Mouse (Mus musculus): Measurements from ENCODE around the gene Cnn2. TPM values are rescaled to one million over a fixed set of nuclear protein-coding genes. Genes with fewer than 3 reads are reported as not detected.

Cnn2 gene
- total RNA-seq, 2 experiments from 2014 or later = 40.9 to 48.7 TPM

- no peak for DNase-seq (ENCODE audit: low spot score in 2 of 2)
These were observed 446 bp upstream of the Cnn2 start for GRCm38 (mm10) chr10:79987771-79988505.

- no peak for DNase-seq (ENCODE audit: low spot score in 2 of 2)
These were observed 945 bp downstream of the Cnn2 start for GRCm38 (mm10) chr10:79989272-79989786.

- DNase-seq (ENCODE audit: low spot score in 2 of 2) = no peak
These were observed 1.5 kb downstream of the Cnn2 start for GRCm38 (mm10) chr10:79989870-79990269.

- no peak for DNase-seq (ENCODE audit: low spot score in 2 of 2)
These were observed 2.7 kb downstream of the Cnn2 start for GRCm38 (mm10) chr10:79991099-79991498.

GRCm38 (mm10) chr10:79991548-79991947 is 3.2 kb downstream of the Cnn2 start:
- DNase-seq (ENCODE audit: low spot score in 2 of 2) = no peak

GRCm38 (mm10) chr10:79994397-79995115 is 6.2 kb downstream of the Cnn2 start:
- no peak for DNase-seq (ENCODE audit: low spot score in 2 of 2)

GRCm38 (mm10) chr10:79995636-79996035 is 7.3 kb downstream of the Cnn2 start:
- no peak for DNase-seq (ENCODE audit: low spot score in 2 of 2)

GRCm38 (mm10) chr10:79996272-79997033 is 8.1 kb downstream of the Cnn2 start, which contains the start of gene Abca7:
TSS of gene Abca7 (plus strand) at chr10:79996494.
- DNase-seq (ENCODE audit: low spot score in 2 of 2) = peak; percentile 91 to 95

GRCm38 (mm10) chr10:79997034-79997760 is 8.8 kb downstream of the Cnn2 start:
- DNase-seq (ENCODE audit: low spot score in 2 of 2) = peak in 1 of 2 experiments; percentile 49

- DNase-seq (ENCODE audit: low spot score in 2 of 2) = no peak
These were observed 9.4 kb downstream of the Cnn2 start for GRCm38 (mm10) chr10:79997819-79998218.

GRCm38 (mm10) chr10:80001945-80002344 is 13.6 kb downstream of the Cnn2 start:
- no peak for DNase-seq (ENCODE audit: low spot score in 2 of 2)

GRCm38 (mm10) chr10:80002829-80003228 is 14.4 kb downstream of the Cnn2 start:
- no peak for DNase-seq (ENCODE audit: low spot score in 2 of 2)

GRCm38 (mm10) chr10:80003374-80004232 is 15.2 kb downstream of the Cnn2 start:
- no peak for DNase-seq (ENCODE audit: low spot score in 2 of 2)

- DNase-seq (ENCODE audit: low spot score in 2 of 2) = no peak
These were observed 15.9 kb downstream of the Cnn2 start for GRCm38 (mm10) chr10:80004233-80004705.

- DNase-seq (ENCODE audit: low spot score in 2 of 2) = no peak
These were observed 23.4 kb downstream of the Cnn2 start for GRCm38 (mm10) chr10:80011740-80012139.

- DNase-seq (ENCODE audit: low spot score in 2 of 2) = no peak
These were observed 25.2 kb downstream of the Cnn2 start for GRCm38 (mm10) chr10:80013609-80014008.

- no peak for DNase-seq (ENCODE audit: low spot score in 2 of 2)
These were observed 26.3 kb downstream of the Cnn2 start for GRCm38 (mm10) chr10:80014484-80015290.

- no peak for DNase-seq (ENCODE audit: low spot score in 2 of 2)
These were observed 27.2 kb downstream of the Cnn2 start for GRCm38 (mm10) chr10:80015583-80015982.

GRCm38 (mm10) chr10:80016511-80016910 is 28.1 kb downstream of the Cnn2 start, which contains the start of gene Arhgap45:
TSS of gene Arhgap45 (plus strand) at chr10:80016653.
- no peak for DNase-seq (ENCODE audit: low spot score in 2 of 2)
